Mouse (Mus musculus) olfactory bulb, adult 2 months (tissue): ENCODE results near the gene Ptprn2. TPM values are rescaled to one million over a fixed set of nuclear protein-coding genes. Genes with fewer than 3 reads are reported as not detected.

Experiments used
- H3K27ac ChIP-seq: fragments of 200-500 bp; 2 replicates; pipeline ENCODE4 v1.5.1; 2012; ENCODE audit warnings: low read depth, low read length; ENCODE audit not compliant: insufficient read depth
- H3K4me1 ChIP-seq: fragments of 200-500 bp; 2 replicates; pipeline ENCODE4 v1.6.1; 2012; ENCODE audit warnings: low read length; ENCODE audit not compliant: control insufficient read depth, insufficient read depth
- H3K4me3 ChIP-seq: fragments of 200-500 bp; 2 replicates; pipeline ENCODE4 v1.5.1; 2012; ENCODE audit warnings: mild to moderate bottlenecking, low read depth, low read length, moderate library complexity; ENCODE audit not compliant: insufficient read depth
- CTCF ChIP-seq: fragments of 200-500 bp; IDR thresholded peaks from 2 replicates; pipeline ENCODE4 v1.5.1; 2012; ENCODE audit warnings: low read depth, mild to moderate bottlenecking, low read length, moderate library complexity; ENCODE audit not compliant: insufficient read depth
- POLR2A ChIP-seq: fragments of 200-500 bp; IDR thresholded peaks from 2 replicates; pipeline ENCODE4 v1.6.1; 2012; ENCODE audit warnings: mild to moderate bottlenecking, low read depth, low read length, moderate library complexity; ENCODE audit not compliant: insufficient read depth
- WGBS: fragments of 180-500 bp; shearing (Covaris S2); methylation state at CpG from one replicate; pipeline ENCODE4 v1.1.7; 2018; 5-methylcytosine and 5-hydroxymethylcytosine counted together
- polyA plus RNA-seq: library from polyadenylated mRNA; stranded (reverse); fragments of >200 nt; gene quantifications from 2 replicates; pipeline ENCODE4 v1.2.4, GENCODE M21; 2012; ENCODE audit warnings: low replicate concordance; ENCODE audit not compliant: missing spikeins, insufficient read depth, insufficient read length

Gene Ptprn2
- polyA plus RNA-seq, 1 experiment: not detected

DNA sequence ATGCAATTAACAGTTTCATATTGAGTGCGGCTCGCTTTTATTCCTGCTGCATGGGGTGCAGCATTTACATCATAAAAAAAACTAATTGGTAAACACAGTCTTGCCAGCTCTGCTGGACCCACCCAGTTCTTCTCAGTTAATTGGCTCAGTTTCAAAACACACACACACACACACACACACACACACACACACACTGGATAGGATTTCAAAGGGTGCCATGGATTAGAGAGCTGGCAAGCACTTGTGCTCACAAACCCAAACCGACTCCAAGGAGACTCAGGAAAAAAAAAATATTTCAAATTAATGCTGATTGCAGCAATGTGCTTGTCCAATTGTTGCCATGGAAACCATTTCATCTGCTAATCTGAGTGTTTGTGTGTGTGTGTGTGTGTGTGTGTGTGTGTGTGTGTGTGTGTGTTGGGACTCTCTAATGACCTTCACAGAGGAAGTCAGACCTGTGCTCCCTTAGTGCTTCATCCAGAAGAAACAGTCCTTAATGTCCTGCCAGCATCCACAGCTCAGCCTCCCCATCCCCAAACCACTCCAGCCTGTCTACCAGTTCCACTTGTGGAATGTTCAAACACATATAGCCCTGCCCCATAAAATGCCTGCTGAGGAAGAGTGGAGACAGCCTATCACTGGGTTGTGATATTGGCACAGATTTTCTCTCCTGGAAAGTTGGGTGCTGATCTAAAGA, 452.8 kb downstream of the Ptprn2 start:
- WGBS: 28% methylated on average over 3 of the region's 3 CpGs
- TF ChIP-seq POLR2A (no peak), CTCF (no peak)
- Histone ChIP-seq H3K27ac (no peak overlapping the region), H3K4me1 (no peaks in the 10 kb centered on the region), H3K4me3 (no peak overlapping the region)

DNA sequence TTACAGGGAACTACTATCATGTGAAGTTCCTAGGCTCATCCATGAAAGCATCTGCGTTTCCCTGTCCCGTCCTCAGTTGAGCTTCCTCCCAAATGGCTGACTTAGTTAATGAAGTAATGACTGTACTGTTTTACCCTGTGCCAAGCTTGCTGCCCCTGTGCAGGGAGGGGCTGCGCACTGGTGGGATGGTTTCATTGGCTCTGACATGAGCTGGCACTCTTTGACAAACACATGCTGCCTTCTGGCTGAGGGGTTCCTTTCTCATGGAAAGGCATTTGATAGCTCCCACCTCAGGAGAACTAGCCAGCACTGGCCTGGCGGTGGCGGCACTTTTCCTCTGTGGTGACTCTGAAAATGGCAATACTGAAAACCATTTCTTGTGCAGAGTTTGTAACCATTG, 458.4 kb downstream of the Ptprn2 start:
- TF ChIP-seq CTCF (no peak), POLR2A (no peak)
- Histone ChIP-seq H3K4me1 (peaks cover 7% of the 10 kb centered on the region; the same call in 1 of the 2 replicates), H3K27ac (no peak overlapping the region), H3K4me3 (no peak overlapping the region)
- WGBS: 83% methylated on average over 5 of the region's 5 CpGs

DNA sequence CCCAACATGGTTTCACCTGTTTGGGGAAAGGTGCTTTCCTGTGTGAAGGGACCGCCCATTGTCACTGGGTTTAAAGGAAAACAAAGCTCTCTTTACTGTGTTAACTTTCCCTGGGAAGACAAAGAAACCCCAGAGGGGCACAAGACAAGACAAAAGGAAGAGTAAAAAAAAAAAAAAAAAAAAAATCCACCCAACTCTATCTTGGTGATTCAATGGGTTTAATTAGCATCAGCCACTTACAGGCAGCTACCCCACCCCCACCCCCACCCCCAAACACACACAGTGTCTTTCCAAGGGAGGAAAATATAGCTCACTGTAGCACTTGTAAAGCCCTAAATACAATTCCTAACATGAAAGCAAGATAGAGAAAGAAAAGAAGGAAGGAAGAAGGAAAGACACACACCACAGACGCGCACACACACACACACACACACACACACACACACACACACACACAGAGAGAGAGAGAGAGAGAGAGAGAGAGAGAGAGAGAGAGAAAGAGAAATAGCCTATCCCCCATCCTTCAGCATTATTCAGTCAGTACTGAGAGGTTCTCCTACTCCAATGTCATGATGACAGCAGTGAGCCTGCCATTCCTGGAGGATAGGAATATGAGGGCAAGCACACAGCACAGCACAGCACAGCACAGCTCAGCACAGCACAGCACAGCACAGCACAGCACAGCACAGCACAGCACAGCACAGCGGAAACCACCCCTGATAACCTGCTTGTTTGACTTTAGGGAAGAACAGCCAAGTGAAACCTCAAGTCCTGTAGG, 462.8 kb downstream of the Ptprn2 start:
- H3K4me3 ChIP-seq: no peak overlapping the region
- 60% methylated on average over 4 of the region's 4 CpGs for WGBS
- peaks cover 12% of the 10 kb centered on the region for H3K4me1 ChIP-seq
- peak overlapping the region; percentile 71 for H3K27ac ChIP-seq
- TF ChIP-seq CTCF (no peak), POLR2A (no peak)

DNA sequence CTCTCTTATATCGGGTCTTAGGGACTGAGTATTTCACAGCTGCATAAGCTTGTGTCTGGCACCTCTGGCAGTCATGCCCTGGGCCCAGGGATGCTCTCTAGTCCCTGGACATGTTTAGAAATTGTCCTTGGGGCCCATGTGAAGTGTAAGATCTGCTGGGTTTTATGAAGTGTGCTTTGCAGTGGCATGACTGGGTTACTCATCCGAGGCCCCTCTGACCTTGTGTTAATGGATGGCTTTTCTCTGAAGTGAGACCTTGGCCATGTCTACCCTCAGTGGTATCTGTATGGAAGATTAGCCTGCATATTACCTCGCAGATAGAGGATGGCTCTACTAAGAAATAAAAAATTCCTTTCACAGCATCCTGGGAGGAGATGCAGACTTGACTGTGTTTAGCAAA, 464.2 kb downstream of the Ptprn2 start:
- Histone ChIP-seq H3K4me1 (peaks cover 12% of the 10 kb centered on the region), H3K27ac (no peak overlapping the region), H3K4me3 (no peak overlapping the region)
- no peak for TF ChIP-seq POLR2A
- TF ChIP-seq CTCF: no peak
- 91% methylated on average over 3 of the region's 3 CpGs for WGBS

DNA sequence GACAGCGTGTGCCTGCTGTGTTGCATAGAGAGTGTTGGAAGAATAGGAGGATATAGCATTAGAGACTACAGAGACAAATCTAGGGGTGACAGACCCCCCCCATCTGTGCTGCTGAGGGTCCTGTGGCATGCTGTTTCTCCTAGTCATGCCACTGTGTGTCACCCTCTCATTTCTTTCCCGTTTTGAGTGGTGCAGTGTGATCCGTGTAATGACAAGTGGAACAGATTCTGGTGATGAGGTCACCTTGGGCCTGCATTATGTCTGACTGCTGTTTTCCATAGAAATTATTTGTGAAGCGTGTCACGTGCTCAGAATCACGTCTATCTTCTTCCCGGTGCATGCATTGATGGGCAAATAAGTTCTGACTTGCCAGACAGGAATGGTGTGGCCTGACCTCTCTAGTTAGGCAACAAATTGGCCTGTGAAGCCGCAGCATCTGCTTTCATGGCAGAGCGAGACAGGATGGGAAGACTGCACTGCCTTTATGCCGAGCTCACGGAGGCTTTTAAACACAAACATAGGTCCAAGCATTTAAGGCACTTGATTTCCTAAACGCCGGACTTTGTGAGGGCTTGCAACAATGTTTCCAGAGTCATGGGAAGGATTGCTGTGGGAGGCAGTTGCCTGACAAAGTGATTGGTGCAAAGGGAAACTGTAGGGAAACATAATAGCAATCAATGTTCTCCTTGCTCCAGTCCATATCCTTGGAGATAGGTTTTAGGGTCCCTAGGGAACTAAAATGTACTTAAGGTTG, 467.1 kb downstream of the Ptprn2 start:
- WGBS: 89% methylated on average over 13 of the region's 13 CpGs
- Histone ChIP-seq H3K4me1 (peaks cover 12% of the 10 kb centered on the region), H3K27ac (no peak overlapping the region)

DNA sequence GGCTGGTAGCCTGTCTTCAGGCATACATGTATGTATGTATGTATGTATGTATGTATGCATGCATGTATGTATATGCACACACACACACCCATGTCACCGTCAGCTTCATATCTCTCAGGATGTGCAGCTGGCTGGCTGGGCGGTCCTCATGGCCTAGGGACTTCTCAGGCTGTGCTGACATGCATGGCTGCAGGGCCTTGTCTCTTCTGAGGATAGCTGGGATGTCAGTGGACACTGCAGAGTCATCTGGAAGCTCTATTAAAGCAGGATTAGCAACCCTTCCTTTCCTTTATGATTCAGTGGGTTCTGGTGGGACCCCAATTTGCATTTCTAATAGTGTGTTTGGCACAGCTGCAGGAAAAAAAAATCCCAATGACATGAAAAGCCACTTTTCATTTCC, 473.6 kb downstream of the Ptprn2 start:
- no peak for TF ChIP-seq CTCF
- no peak for TF ChIP-seq POLR2A
- Histone ChIP-seq H3K27ac (no peak overlapping the region), H3K4me1 (no peaks in the 10 kb centered on the region), H3K4me3 (no peak overlapping the region)
- 91% methylated on average over 2 of the region's 2 CpGs for WGBS

More for the DNA sequence above, 467.1 kb downstream of the Ptprn2 start:
- TF ChIP-seq CTCF (no peak), POLR2A (no peak)
- H3K4me3 ChIP-seq: no peak overlapping the region

DNA sequence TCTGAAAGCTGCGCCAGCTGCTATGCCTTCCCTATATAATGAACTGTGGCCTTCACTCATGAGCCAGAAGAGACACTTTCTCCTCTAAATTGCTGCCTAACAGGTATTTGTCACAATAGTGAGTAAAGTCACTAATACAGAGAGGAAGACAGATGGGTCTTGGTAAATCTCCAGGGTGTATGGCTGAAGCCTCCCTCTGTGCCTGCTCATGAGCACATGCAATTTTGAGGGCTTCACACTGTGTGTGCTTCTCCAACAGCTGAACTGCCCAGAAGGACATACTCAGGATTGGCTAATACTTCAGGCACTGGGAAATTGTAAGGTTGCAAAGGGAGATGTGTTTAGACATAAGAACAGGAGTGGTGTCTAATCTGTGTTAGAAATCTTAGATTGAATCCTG, 478.4 kb downstream of the Ptprn2 start:
- no peak for TF ChIP-seq CTCF
- no peak for TF ChIP-seq POLR2A
- WGBS: 97% methylated on average over 1 of the region's 1 CpGs
- H3K27ac ChIP-seq: no peak overlapping the region
- peaks cover 4% of the 10 kb centered on the region; the same call in 1 of the 2 replicates for H3K4me1 ChIP-seq
- no peak overlapping the region for H3K4me3 ChIP-seq

DNA sequence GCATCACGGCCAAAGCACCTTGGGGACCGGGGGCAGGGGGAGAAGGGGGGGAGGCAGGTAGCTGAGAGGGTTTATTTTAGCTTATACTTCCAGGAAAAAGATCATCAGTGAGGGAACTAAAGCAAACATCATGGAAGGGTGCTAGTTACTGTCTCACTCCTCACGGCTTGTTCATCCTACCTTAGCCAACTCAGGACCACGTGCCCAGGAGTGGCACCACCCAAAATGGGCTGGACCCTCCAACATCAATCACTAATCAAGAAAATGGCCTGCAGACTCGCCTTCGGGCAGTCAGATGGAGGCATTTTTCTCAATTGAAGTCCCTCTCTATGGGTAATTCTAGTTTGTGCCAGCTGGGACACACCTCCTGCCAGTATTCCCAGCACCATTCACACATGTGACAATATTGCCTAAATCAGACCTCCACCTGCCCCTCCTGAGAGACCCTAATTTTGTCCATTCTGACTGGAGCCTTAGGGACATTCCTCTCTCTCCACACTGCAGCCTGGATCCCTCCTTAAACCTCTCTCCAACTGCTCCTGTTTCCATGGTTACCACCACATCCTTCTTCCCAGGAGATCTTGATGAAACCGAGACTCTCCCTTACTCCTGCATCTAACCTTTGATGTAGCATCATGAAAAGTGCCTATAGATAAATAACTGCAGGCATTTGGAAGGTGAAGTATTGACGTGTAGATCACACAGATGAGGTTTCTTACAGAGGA, 482.9 kb downstream of the Ptprn2 start:
- Histone ChIP-seq H3K27ac (no peak overlapping the region; the same call in 1 of the 2 replicates), H3K4me3 (no peak overlapping the region), H3K4me1 (peaks cover 4% of the 10 kb centered on the region; the same call in 1 of the 2 replicates)
- TF ChIP-seq POLR2A (no peak), CTCF (no peak)
- 45% methylated on average over 8 of the region's 8 CpGs for WGBS
